Mouse (Mus musculus) fat pad, adult 2 months (tissue): ENCODE measurements around the gene Crlf1.

ENCODE experiments used
- DNase-seq: peaks from one replicate; pipeline ENCODE4 v3.0.0-alpha.2; 2011; ENCODE audit warnings: low read depth, low spot score; ENCODE audit errors: extremely low read depth

The Crlf1 gene

DNA sequence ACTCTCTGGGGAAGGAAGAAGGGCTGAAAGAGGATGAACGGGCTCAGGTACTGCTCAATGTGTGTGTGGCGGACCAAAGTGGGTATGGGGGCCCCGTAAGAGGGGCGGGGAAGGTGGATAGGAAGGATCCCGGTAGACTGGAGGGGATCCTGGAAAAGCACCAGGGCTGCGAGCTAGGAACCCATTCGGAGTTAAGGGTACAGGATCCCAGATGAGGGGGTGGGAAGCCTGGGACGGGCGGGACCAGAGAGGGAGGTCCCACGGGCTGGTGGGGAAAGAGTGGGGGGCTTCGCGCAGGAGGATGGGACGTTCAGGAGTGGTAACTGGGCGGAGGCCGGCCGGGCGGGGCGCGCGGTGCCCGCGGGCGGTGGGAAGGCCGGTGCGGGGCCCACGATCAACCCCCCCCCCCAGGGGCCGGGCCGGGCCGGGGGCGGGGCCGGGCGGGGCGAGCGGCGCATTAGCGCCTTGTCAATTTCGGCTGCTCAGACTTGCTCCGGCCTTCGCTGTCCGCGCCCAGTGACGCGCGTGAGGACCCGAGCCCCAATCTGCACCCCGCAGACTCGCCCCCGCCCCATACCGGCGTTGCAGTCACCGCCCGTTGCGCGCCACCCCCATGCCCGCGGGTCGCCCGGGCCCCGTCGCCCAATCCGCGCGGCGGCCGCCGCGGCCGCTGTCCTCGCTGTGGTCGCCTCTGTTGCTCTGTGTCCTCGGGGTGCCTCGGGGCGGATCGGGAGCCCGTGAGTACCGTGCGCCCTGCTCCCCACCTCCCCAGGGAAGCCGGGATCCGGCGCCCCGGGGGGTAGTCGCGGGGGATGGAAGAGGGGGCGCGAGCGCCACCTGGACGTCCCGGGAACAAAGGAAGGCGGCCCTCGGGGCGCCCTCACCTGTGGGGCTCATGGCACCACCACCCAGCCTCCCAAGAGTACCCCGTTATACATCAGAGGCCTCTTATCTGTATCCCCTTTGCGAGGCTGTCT is at the start of gene Crlf1:
Gene Crlf1 (plus strand): TSS at position 495 of the 977 bp plus-strand sequence.
- no peak for DNase-seq

DNA sequence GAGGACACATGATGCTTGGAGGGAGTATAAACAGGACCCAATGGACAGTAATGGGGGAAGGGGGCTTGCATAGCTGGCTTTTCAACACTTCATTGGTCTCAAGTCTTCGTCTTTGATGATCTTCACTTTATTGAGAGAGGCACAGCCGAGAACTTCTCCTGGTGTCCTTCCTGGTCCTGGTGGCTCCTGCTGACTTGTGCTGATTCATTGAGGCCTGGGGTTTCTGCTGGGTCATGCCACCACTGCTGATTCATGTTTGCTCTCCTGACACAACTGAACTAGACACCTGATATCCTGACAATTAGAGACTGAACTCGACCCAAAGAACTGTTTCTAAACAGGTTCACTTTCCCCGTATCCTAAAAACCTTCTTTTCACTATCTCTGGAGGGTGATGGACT is 49.6 kb upstream of the Crlf1 start:
- DNase-seq = no peak

DNA sequence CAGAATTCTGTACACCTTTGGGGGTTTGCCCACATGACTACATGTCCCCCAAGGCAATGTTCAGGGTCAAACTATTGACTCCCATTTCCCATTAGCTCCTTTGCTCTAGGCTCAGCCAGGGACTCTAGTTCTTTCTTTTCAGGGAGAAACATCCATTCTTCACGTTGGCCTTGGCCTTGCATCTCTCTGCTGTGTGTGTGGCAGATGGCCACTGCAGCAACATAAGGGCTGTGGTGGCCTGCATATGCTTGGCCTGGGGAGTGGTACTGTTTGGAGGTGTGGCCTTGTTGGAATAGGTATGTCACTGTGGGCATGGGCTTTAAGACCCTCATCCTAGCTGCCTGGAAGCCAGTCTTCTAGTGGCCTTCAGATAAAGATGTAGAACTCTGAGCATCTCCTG is 47.0 kb upstream of the Crlf1 start:
- DNase-seq = no peak

DNA sequence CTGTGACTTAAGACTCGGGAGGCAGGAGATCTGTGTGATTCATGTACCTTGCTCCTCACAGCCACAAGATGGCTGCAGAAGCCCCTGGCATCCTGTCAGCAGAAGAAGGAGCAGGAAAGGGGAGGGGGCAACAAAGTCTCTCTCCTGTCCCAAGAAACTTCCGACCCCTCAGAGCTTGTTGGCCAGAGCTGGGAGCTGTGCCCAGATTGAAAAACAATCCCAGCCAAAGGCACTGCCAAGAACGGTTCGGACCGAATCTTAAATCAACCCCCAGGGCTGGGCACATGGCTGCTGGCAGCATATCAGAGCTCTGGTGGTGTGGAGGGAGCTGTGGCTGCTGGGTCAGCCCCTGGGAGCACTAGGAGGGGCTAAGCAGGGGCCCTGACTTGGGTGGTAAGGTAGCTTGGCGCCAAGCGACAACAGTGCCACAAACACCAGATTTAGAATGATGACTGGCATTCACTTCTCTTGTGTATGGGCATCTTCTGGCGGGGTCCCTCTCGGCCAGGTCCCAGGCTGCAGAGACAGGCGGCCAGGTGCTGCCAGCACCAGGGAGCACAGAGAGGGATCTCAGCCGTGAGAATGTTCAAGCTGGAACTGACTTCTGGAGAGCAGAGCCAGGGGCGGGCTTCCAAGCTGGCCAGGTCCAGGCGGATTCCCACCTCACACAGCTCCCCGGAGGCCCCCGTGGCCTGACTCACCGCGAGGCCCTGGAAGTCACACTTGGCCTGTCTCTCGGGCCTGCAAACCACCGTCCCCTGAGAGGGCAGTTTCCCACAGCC is 45.1 kb upstream of the Crlf1 start:
- no peak for DNase-seq

DNA sequence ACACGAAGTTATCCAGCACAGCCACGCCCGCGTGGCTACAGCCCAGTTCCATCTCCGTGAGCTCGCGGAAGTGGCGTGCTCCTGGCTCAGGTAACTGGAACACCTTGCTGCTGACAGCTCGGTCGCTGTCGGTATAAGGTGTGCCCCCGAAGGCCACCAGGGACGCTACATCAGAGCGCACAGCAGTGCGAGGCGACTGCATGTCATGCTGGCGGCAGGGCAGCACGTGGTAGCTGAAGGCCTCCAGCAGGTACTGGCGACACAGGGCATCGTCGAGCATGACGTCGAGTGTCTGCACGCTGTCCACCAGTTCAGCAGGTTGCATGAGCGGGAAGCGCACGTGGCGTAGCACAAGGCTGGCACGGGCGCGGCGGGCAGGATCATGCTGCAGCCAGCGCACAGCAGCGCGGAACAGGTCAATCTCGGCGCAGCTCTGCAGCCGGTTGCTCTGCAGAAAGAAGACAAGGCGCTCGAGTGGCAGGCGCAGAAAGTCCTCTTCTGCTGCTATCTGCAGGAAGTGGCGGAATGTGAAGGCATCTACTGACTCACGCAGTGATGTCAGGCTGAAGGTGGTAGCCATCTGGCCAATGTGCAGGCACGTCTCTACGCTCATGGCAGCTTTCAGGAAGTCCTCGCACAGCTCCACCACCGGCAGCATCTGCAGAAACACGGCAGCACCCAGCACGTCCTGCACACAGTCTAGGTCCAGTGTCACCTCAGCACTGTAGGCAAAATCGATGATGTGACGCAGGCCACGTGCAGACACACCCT is 40.6 kb upstream of the Crlf1 start:
- no peak for DNase-seq

DNA sequence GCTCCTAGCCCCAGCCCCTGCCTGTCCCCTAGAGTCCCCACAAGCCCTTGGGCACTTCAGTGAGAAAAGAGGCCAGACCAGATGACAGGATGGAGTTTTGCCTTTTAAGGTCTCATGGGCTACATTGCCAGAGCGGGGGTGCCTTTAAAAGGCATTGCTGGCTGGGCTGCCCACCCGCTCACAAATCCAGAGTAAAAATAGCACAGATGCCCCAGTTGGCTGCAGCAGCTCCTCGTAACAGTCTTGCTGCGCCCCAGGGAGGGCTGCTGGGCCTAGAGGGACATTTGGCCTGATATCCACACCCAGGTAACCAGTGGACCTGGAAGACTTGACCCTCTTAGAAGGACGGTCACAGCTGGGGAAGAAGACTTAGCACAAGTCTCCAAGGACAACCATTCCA is 39.1 kb upstream of the Crlf1 start:
- DNase-seq = no peak

DNA sequence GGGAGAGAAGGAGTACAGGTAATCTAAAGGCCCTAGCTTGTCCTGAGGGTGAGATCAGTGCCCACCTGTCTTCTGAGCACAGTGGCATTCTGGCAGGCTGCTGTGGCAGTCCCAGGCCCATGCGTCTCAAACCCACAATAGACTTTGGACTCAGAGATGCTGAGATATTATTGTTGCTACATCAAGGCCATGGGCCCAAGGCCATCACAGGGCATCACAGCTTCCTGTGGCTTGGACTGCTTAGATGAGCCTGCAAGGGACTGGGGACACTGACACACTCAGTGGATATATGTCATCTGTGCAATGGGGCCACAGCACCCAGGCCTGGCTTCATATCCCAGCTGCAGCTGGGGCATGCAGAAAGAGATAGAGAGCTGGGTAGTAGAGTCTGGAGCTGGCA is 36.0 kb upstream of the Crlf1 start:
- DNase-seq = no peak

DNA sequence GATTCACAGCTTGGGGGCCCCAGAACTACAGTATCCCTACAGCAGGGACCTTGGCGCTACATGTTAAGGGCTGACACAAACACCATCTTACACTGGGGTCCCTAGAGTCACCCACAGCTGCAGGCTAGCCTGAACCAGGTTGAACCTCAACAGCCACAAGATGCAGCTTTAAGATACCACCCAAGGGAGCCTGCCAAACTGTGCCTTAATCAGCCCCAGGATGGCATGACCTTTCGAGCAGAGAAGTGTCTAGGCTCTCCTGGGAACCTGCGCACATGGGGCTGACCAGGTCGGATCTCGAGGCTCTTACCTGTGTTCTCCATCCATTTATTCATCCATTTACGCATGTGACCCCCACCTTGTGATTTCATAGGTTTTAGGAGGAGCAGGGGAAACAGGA is 35.1 kb upstream of the Crlf1 start:
- no peak for DNase-seq

DNA sequence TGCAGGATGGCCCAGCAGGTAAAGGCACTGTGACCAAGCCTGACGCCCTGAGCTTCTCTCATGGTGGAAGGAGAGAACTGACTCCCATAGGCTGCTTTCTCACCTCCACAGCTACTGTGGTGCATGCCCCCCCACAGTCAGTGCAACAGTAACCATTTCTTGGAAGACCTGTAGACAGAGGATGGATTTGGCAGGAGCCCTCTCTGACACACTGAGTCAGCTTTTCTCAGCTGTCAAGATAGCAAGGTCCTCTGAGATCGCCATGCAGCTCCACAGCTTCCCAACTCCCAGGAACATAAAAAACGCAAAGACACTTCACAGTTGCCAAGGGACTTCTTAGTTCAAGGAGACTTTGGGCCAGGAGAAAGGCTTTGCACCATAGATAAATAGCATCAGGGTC is 34.5 kb upstream of the Crlf1 start:
- no peak for DNase-seq

DNA sequence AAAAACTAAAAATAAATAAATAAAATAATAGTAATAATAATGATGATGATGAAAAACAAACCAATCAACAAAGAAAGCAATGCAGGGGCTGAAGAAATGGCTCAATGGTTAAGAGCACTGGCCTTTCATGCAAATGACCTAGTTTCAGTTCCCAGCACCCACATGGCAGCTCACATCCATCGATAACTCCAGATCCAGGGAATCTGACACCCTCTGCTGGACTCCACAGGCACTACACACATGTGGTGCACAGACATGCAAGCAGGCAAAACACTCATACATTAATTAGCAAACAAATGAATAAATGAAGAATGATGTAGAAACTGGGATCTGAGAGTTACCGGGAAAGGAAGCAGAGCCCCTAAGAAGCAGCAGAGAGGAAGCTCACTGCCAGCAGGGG is 33.3 kb upstream of the Crlf1 start:
- no peak for DNase-seq

DNA sequence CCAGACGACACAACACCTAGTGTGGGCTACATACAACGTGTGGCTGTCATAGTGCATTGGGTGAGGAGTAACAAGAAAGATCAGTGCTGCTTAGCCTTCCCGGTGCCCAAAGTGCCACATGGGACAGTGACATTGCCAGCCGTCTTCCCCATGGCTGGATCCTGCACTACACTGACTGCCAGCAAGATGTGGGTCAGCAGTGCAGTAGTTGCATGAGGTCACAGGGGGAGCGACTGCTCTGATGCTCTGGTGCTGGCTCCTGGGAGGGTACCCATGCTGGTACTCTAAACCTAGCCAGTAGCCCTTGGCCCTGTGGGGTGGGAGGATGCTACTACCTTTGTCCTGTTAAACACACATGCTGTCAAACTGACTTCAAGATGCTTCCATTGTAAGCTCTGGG is 32.8 kb upstream of the Crlf1 start:
- no peak for DNase-seq

DNA sequence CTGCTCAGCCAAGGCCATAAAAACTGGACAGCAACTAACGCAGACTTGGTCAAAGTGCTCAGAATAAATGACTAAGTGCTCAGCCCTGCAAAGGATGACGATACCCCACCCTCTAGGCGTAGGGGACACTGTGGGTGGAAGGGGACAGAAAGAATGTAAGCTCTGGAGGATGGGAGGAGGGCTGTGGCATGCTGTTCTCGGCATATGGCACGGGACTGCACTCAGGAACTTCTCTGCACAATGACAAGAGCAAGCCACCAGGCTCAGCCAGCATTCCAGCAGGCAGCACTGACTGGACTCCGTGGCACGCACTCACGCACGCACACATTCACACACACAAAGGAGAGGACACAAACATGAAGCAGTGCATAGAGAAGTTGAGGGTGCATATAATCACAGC is 32.4 kb upstream of the Crlf1 start:
- no peak for DNase-seq

DNA sequence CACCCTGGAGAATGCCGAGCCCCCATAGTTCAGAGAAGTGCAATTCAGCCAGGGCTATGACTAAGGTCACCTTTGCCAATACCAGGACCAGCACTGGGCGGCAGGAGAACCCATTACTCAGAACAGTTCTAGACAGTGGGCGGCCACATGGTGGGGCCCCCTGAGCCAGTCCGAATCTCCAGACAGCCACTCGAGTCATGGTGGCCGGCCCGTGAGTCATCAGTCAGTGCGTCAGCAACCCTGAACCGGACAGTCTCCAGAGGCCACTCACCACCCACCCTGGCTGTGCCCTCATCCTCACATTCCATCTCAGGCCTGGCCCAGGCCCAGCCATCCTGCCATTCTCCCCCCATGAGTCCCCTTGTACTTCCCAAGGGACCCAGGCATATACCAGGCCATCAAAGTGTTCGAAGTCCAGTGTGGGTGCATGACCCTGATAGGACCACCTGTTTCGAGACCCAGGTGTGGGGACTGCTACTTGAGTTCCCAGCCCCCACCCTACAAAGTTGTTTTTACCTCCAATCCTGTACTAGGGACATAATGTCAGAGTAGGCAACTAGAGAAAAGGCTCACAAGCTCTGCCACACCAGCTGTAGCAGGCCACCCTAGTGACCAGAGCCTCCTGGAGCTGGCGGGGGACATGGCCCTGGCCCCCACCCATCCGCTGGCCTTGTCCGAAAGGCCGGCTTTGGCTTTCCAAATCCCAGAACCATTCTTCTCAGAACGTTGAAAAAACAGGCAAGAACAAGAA is 31.0 kb upstream of the Crlf1 start:
- no peak for DNase-seq

DNA sequence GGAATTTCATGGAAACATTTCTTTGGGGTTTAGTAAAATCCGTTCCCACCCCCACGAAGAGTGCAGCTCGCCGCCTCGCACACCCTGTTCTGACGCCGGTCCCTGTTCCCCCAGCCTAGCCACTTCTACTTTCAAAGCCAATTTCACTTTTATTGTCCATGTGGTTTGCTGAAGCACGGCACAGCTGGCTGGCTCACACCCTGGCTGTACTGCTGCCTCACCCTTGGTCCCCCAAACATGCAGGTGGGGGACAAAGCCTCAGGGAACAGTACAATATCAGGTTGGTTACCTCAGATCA is 30.5 kb upstream of the Crlf1 start:
- no peak for DNase-seq

DNA sequence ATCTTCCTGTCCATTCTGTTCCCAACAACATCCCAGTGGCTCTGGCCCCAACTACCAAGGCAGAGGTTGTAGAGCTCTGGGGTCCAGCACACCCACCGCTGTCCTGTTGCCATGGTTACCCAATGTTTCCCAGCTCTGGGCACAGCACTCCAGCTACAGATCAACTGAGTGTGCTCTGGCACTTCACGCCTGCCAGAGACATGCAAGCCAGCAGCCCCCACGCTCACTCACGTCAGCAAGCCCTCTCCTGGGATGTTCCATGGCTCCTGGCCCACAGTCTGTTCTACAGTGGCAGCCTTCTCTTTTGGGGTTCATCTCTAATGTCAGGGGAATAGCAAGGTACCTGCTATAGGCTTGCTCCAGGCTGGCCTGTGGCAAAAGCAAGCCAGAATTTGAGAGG is 29.7 kb upstream of the Crlf1 start:
- DNase-seq = no peak

DNA sequence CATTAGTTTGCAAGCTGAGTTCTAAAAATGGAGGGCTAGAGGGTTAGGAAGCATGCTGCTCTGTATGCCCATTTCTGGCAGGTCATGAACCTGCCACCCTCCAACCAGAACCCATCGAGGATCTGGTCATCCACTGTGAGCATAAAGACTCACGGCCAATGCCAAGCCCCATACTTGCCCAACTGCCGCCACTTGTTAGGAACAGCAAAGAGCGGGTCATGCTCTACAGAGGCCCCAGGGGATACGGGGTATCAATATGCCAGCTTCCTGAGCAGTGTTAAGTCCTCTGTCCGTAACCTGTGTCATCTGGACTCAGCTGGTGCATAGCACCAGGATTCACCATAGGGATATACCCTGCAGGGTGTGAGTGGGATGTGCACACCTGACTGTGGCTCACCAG is 28.8 kb upstream of the Crlf1 start:
- DNase-seq = no peak

DNA sequence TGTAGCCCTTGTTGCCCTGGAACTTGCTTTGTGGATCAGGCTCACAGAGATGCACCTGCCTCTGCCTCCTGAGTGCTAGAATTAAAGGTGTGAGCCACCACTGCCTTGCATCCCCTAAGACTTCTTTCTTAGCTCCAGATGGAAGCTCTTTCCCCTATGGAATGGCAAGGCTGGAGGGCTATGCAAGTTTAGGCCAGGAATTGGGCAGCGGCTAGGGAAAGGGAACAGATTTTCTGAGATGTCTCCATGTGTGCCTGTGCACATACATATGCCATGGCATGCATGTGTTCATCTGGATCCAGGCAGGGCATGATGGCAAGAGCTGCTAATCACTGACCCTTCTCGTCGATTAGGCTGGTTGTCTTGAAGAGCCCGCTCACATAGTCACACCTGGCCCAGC is 27.3 kb upstream of the Crlf1 start:
- no peak for DNase-seq

DNA sequence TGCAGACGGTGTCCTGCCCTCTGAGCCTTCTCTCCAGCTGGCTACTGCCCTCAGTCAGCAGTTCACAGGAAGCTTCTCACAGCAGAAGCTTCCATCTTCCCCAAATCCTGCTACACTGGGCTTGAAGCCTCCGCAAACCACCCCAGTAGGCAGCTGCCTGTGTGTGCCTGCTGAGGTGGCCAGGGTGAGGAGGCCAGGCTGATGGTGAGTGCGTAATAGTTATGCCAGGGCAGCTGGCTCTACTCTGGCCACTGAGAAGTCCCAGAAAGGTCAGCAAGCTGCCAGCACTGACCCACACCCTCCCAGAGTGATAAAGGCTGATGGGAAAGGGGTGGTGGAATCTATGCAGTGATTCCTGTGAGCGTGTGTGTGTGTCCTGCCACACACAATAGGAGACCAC is 26.7 kb upstream of the Crlf1 start:
- DNase-seq = no peak

DNA sequence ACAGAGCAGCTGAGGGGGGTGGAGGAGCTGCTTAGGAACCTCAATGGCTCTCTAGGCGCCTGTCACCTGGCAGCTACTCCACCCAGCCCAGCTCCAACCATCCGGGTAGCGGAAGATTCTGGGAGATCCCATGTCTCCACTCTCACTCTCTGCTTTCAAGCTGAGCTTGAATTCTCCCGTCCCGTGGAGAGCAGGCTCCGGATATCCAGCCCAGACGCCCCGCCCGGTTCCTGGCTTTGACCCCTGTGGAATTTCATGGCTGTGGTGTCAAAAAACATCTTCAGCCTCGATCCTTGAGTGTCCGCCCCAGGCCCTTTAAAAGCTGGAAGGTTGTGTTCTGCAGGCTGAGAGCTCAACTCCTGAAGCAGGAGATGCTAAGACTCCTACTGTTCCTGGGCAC is 26.2 kb upstream of the Crlf1 start:
- no peak for DNase-seq

DNA sequence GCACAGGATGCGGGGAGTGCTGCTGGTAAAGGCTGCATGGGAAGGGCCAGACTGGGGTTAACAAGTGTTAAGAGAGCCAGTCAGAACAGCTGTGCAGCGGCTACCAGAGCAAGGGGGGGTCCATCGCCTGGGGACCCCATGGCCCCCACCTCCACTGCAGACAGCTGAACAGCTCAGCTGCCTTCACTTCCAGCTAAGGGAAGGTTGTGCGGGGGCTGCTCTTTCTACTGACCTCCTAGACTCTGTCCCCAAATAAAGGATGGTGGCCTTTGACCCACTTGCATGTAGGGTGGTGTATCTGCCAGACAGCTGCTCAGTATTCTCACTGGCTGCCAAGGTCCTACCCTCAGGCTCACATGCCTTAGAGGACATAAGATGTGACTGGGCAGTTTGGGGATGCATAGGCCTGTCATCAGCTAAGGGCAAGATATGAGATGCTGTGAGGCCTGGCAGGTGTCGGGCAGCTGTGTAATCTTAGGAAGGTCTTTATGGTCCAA is 25.7 kb upstream of the Crlf1 start:
- no peak for DNase-seq

DNA sequence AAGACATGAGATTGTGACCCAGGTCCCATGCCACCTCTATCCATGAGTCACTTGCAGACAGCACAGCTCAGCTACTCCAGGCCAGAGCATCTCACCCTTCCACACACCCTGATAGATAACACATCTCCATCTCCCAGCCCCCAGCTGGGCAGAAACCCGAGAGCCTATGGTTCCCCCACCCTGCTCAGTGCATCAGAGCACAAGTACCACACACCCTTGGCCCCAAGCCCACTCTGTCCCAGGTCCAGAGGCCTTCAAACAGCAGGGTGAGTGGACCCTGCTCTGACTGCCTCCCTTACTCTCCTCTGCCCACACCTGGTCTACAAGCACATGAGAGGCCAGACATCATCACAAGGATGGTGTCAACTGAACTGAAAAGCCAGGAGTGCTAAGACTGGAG is 25.1 kb upstream of the Crlf1 start:
- no peak for DNase-seq
